Mouse (Mus musculus) naive thymus-derived CD4-positive, alpha-beta T cell, adult 5 months (primary cell): ENCODE data around the gene Nr2e1. TPM values are rescaled to one million over a fixed set of nuclear protein-coding genes. Genes with fewer than 3 reads are reported as not detected.

Source experiments
- polyA plus RNA-seq: library from polyadenylated mRNA; unstranded; fragments of 100-300 nt; shearing (Covaris generic); gene quantifications from one replicate; pipeline ENCODE4 v1.2.1, GENCODE M21; 2017

Gene Nr2e1
- polyA plus RNA-seq: not detected

GRCm38 (mm10) chr10:42583157-42583872 is at the start of gene Nr2e1, which contains the start of gene Ostm1:
Gene Nr2e1, minus strand, starts transcription at chr10:42583632.
Gene Ostm1, plus strand, starts transcription at chr10:42583822.

Other genes starting within 250 kb of the Nr2e1 start
- gene Afg1l, start 105.1 kb downstream of the Nr2e1 start, polyA plus RNA-seq: 7.0 TPM
- 267 TPM for gene Snx3, start 81.6 kb downstream of the Nr2e1 start, polyA plus RNA-seq
- 48.2 TPM for gene Ostm1, start 190 bp upstream of the Nr2e1 start, polyA plus RNA-seq
- gene Sec63, start 177.9 kb upstream of the Nr2e1 start, polyA plus RNA-seq: 76.4 TPM